Mouse (Mus musculus): ENCODE measurements at regions not wholly inside any gene's neighbourhood (a gene's known extent, or its start where the extent isn't known, plus 50 kb on each side); places are given as distances from the start of the nearest gene placed in this dataset.

- DNase-seq, result no peak
Measured at GRCm38 (mm10) chr1:71946911-71947310, 265.2 kb downstream of the Mreg start.

DNA sequence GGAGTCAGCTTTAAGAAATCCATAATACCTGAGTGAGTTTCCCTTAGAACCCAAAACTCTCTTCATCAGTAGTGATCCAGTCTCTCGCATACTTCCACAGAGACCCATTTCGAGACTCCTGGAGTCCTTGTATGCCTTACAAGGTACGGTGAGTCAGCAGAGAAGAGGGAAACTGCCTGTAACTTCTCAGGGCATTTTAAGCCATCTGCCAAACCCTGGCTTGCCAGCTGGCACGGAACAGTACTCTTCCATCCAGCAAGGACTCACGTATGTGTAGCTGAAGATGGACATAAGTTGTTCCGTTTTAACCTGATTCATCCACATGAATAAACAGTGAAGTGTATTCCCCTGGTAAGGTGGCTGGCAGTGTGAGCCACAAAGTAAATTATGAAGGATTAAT, 267.0 kb downstream of the Mreg start:
- DNase-seq, result peak; percentile 61

GRCm38 (mm10) chr1:71944531-71944930, 267.6 kb downstream of the Mreg start:
- DNase-seq, result no peak

- no peak for DNase-seq
Measured at GRCm38 (mm10) chr1:71942145-71942544, 270.0 kb downstream of the Mreg start.

DNA sequence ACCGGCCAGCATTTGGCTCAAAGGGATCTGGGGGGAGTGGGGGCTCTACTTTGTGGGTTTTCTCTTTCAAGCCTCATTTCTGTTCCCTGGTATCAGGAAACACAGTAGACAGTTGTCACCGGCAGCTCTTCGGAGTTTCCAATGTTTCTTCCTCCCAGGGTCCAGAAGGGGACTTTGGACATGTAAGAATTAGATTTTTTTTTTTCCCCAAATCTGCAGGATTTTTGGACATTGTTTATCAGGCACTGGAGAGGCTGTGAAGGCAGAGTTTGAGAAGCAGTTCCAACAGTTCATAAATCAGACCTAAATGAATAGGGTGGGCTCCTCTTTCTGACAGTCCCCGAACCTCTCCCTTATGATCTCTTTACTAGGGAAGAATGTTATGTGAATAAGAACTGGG, 270.4 kb downstream of the Mreg start:
- DNase-seq, result no peak

GRCm38 (mm10) chr1:71940900-71941299, 271.2 kb downstream of the Mreg start:
- DNase-seq, result no peak

DNA sequence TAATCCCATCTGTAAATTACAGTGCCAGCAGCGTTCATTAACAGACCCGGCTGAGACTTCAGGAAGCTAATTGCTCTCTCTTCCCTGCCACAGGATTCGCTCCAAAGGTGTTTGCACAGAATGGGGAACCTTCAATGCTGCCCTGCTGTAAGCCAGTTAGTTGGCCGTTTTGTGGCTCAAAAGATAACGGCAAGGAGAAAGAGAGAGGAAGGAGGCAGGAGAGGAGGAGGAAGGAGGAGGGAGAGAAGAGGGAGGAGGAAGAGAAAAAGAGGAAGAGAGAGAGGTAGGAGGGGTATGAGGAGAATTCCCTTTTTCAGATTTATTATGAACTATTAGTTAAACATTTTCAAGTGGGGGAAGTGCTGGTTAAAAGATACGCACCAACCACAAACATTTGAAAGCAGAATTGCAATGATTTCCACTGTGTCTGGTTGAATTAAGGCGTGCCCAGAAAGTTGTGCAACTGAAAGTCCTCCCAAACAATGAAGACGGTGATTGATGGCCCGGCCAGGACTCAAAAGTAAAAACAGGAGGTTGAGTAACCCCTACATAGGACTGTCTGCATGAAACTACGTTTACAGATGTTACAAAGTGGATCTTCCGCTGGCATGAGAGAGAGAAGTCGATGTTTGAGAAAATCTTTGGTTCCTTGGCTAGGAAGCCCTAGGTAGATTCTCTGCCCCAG, 273.6 kb downstream of the Mreg start:
- DNase-seq, result no peak

DNA sequence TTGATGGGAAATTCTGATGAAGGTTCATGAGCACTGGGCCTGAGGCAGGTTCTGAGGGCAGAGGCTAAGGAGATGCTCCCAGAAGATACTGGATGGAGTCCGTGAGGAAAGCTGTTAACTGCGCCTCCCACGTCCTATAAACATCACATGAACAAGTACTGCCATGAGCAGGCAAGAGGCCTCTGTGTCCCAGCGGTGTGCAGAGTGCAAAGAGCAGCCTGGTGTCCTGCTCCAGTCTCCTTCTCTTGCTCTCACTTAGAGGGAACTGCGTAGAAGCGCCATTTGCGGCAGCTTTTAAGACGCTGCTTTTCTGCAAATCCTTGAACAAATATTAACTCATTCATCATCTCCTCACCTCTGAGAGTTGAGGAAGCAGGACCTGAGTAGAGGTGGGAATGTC, 274.2 kb downstream of the Mreg start:
- no peak for DNase-seq

DNA sequence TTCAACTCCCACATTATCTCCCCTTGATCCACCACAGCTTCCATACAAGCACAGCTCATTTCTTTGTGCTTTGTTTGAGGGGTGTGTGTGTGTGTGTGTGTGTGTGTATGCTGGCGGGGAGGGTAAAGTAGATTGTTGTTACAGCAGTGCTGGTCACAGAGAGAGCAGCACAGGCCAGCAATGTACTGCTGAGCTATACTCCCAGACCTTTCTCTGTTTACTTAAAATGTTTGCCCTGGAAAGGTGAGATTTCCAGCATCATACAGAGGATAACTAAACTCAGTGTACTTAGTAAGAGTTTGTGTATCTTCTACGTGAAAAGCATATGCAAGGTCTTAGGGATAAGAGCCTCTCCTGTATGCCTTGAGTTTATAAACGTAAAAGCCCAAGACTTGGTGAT, 274.9 kb downstream of the Mreg start:
- DNase-seq, result no peak

GRCm38 (mm10) chr1:71936501-71937129, 275.5 kb downstream of the Mreg start:
- DNase-seq, result no peak

- DNase-seq, result no peak
Measured at GRCm38 (mm10) chr1:71925501-71925900, 272.5 kb upstream of the Fn1 start.

- DNase-seq, result no peak
Measured at GRCm38 (mm10) chr1:71924884-71925283, 271.9 kb upstream of the Fn1 start.

GRCm38 (mm10) chr1:71923731-71924130, 270.7 kb upstream of the Fn1 start:
- no peak for DNase-seq

- no peak for DNase-seq
Measured at GRCm38 (mm10) chr1:71921456-71921855, 268.5 kb upstream of the Fn1 start.

GRCm38 (mm10) chr1:71919891-71920290, 266.9 kb upstream of the Fn1 start:
- DNase-seq, result no peak

DNA sequence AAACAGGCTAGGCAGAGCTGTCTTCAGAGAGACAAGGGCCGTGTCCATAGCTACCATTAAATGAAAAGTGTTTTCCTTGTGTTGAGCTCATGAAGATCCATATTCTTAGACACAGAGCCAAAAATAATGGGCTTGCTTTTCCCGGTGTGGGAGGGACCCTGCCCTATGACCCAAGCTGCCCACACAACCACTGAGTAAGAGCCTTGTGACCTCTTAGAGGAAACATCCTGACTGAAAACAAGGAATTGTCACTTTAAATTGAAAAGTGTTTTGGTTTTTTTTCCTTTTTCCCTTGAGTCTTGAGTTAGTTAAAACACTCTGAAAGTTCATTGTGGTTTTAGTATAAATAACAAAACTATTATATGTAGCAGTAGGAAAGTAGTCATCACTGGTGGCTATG, 264.0 kb upstream of the Fn1 start:
- DNase-seq, result no peak

- DNase-seq, result no peak
Measured at GRCm38 (mm10) chr1:71914439-71914838, 261.4 kb upstream of the Fn1 start.

- DNase-seq, result no peak
Measured at GRCm38 (mm10) chr1:71913221-71913620, 260.2 kb upstream of the Fn1 start.

DNA sequence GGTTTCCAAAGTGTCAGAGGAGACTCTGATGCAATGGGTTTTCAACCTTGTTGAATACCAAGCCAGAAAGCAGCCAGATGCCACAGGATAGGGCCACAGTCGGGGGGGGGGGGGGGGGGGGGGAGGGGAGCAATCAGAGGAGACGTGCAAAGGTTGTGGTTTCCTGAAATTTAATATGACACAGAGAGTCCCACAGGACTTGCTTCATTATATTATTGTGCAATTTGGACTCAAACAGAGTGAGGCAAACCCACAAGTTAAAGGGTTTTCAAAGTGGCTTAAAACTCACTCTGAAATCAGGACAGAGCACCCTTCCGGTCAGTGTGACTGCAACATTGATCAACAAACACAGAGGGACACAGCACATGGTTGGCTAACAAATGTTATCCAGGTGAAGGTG, 259.4 kb upstream of the Fn1 start:
- no peak for DNase-seq

DNA sequence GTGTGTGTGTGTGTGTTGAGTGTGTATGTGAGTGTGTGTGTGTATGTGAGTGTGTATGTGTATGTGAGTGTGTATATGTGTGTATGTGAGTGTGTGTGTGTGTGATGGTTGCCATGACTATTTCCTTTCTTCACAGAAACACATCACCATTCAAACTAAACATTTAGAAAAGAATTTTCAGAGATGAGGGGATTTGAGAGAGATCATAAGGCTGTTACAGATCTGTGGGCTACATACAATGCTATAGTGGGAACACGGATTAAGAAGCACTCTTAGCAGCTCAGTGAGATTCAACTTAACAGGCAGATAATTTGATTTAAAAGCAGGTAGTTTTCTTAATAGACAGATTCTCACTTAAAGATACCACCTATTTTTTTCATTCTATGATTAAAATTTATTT, 257.1 kb upstream of the Fn1 start:
- DNase-seq, result no peak

DNA sequence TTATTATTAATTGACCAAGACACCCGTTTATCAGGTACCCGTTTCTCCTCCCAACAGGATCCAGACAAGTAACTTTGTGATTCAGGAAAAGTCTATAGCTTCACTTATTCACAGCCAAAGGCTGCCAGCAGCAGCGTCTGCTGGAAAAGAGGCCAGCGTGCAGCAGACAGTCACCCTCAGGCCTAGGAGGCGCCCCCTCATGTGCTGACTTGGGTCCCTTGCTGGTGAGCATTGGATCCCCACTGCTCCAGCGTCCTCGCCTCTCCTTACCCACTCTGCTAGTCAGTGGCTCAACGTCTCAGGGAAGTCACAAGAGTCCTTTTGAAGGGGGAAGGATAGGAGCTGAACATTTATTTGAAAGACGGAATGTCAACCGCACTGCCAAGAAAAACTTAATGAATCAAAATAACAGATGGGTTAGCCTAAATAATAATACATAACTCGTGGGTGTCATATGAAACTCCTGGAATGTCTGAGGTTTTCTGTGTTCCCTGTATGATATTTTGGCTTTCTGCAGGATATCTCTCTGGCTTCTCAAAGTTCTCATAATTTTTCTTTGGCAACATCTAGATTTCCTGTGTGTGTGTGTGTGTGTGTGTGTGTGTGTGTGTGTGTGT, 256.6 kb upstream of the Fn1 start:
- DNase-seq, result no peak

GRCm38 (mm10) chr1:71904376-71904948, 251.5 kb upstream of the Fn1 start:
- no peak for DNase-seq
